Mouse (Mus musculus) kidney, embryonic 15.5 days (tissue): ENCODE results near the gene Cacng6. TPM values are rescaled to one million over a fixed set of nuclear protein-coding genes. Genes with fewer than 3 reads are reported as not detected.

ENCODE experiments used
- ATAC-seq: fragments of 200-750 bp; cut with Nextera tagmentation; replicated peaks from 2 replicates; pipeline ENCODE4 v1.8.0; 2017; ENCODE audit warnings: moderate TSS enrichment; ENCODE audit not compliant: low FRiP score
- H3K27ac ChIP-seq: fragments of 300-500 bp; sonication (generic); 2 replicates; pipeline ENCODE4 v1.5.1; 2015; ENCODE audit warnings: mild to moderate bottlenecking, inconsistent platforms
- H3K27me3 ChIP-seq: fragments of 300-500 bp; sonication (generic); 2 replicates; pipeline ENCODE4 v1.6.1; 2015; ENCODE audit warnings: inconsistent platforms
- H3K36me3 ChIP-seq: fragments of 300-500 bp; sonication (generic); 2 replicates; pipeline ENCODE4 v1.6.1; 2015; ENCODE audit warnings: inconsistent platforms
- H3K4me1 ChIP-seq: fragments of 300-500 bp; sonication (generic); 2 replicates; pipeline ENCODE4 v1.6.1; 2015; ENCODE audit warnings: inconsistent platforms
- H3K4me2 ChIP-seq: fragments of 300-500 bp; sonication (generic); 2 replicates; pipeline ENCODE4 v1.6.1; 2015; ENCODE audit warnings: moderate library complexity, mild to moderate bottlenecking, inconsistent platforms
- H3K4me3 ChIP-seq: fragments of 300-500 bp; sonication (generic); replicated peaks from 2 replicates; pipeline ENCODE4 v1.5.1; 2015; ENCODE audit warnings: mild to moderate bottlenecking, inconsistent platforms
- H3K9ac ChIP-seq: fragments of 300-500 bp; sonication (generic); 2 replicates; pipeline ENCODE4 v1.6.1; 2015; ENCODE audit warnings: mild to moderate bottlenecking, inconsistent platforms
- H3K9me3 ChIP-seq: fragments of 300-500 bp; sonication (generic); replicated peaks from 2 replicates; pipeline ENCODE4 v1.6.1; 2016; ENCODE audit warnings: inconsistent platforms
- WGBS: fragments of 180-500 bp; shearing (Covaris S2); methylation state at CpG from one replicate; pipeline ENCODE4 v1.1.7; 2015; ENCODE audit warnings: mixed read lengths; 5-methylcytosine and 5-hydroxymethylcytosine counted together
- microRNA-seq: library from miRNA; unstranded; fragments of <30 nt; microRNA quantifications from one replicate; pipeline ENCODE4, GENCODE M21; 2016
- polyA plus RNA-seq: library from polyadenylated mRNA; unstranded; fragments of >200 nt; fragmentation: Nextera tagmentation; extraction: Ambion mirVana; gene quantifications from 2 replicates; pipeline ENCODE4 v1.2.1, GENCODE M21; 2015

Cacng6 gene
- polyA plus RNA-seq, 1 experiment from 2014 or later, result 0.62 TPM

GRCm38 (mm10) chr7:3474291-3475080, 50.5 kb downstream of the Cacng6 start:
- ATAC-seq, result peak; percentile 64
- H3K9ac ChIP-seq, result no peak overlapping the region
- WGBS, result 4% methylated on average over 19 of the region's 19 CpGs
- H3K27ac ChIP-seq, result no peak overlapping the region
- peak overlapping the region; percentile 5; the same call in 1 of the 2 replicates for H3K4me3 ChIP-seq
- H3K4me2 ChIP-seq, result peak overlapping the region; percentile 44
- H3K36me3 ChIP-seq, result no peaks in the 10 kb centered on the region
- no peaks in the 10 kb centered on the region for H3K27me3 ChIP-seq
- H3K9me3 ChIP-seq, result no peaks in the 10 kb centered on the region
- H3K4me1 ChIP-seq, result no peaks in the 10 kb centered on the region

GRCm38 (mm10) chr7:3476728-3477127, 52.7 kb downstream of the Cacng6 start:
- Histone ChIP-seq H3K27ac (no peak overlapping the region), H3K9me3 (peaks cover 4% of the 10 kb centered on the region; the same call in 1 of the 2 replicates), H3K9ac (no peak overlapping the region), H3K36me3 (no peaks in the 10 kb centered on the region), H3K4me3 (no peak overlapping the region), H3K4me2 (no peak overlapping the region), H3K27me3 (no peaks in the 10 kb centered on the region), H3K4me1 (no peaks in the 10 kb centered on the region)
- no peak for ATAC-seq
- WGBS, result 65% methylated on average over 5 of the region's 5 CpGs

GRCm38 (mm10) chr7:3481948-3482608, 58.1 kb downstream of the Cacng6 start:
- no peak overlapping the region for H3K4me2 ChIP-seq
- H3K4me3 ChIP-seq, result no peak overlapping the region
- no peaks in the 10 kb centered on the region for H3K36me3 ChIP-seq
- 92% methylated on average over 6 of the region's 6 CpGs for WGBS
- H3K27ac ChIP-seq, result no peak overlapping the region
- H3K27me3 ChIP-seq, result no peaks in the 10 kb centered on the region
- no peak overlapping the region for H3K9ac ChIP-seq
- H3K9me3 ChIP-seq, result peaks cover 6% of the 10 kb centered on the region; the same call in 1 of the 2 replicates
- ATAC-seq, result no peak
- H3K4me1 ChIP-seq, result no peaks in the 10 kb centered on the region

Small RNA genes within 50 kb of the gene (microRNA-seq; reads per million reads assigned to microRNA genes)
- 3.0 reads per million, percentile 14 among the genes with 10 or more reads in this experiment for gene Gm23450

Other genes starting within 250 kb of the Cacng6 start
- gene Nlrp12, start 174.5 kb upstream of the Cacng6 start, polyA plus RNA-seq, result 0.03 TPM in 2 replicates
- gene Myadm, start 135.1 kb upstream of the Cacng6 start, polyA plus RNA-seq, result 78.3 and 93.8 TPM in 2 replicates
- 0.06 and 0.27 TPM in 2 replicates for gene Prkcg, start 135.0 kb upstream of the Cacng6 start, polyA plus RNA-seq
- gene Cacng7, start 91.2 kb upstream of the Cacng6 start, polyA plus RNA-seq, result 0.90 and 1.00 TPM in 2 replicates
- gene Cacng8, start 33.5 kb upstream of the Cacng6 start, polyA plus RNA-seq, result 1.9 and 2.3 TPM in 2 replicates
- gene Tarm1, start 78.4 kb downstream of the Cacng6 start, polyA plus RNA-seq, result 0.12 and 0.17 TPM in 2 replicates
- 0.59 TPM in 1 of 2 replicates, not detected in the other for gene Oscar, start 192.0 kb downstream of the Cacng6 start, polyA plus RNA-seq
- 500 and 505 TPM in 2 replicates for gene Ndufa3, start 193.2 kb downstream of the Cacng6 start, polyA plus RNA-seq
- gene Tfpt, start 205.7 kb downstream of the Cacng6 start, polyA plus RNA-seq, result 22.6 and 23.9 TPM in 2 replicates
- gene Prpf31, start 205.8 kb downstream of the Cacng6 start, polyA plus RNA-seq, result 110 and 116 TPM in 2 replicates
- 60.6 and 66.5 TPM in 2 replicates for gene Cnot3, start 221.1 kb downstream of the Cacng6 start, polyA plus RNA-seq
- gene Leng1, start 241.6 kb downstream of the Cacng6 start, polyA plus RNA-seq, result 18.1 and 18.7 TPM in 2 replicates